Mouse (Mus musculus) limb, embryonic 12.5 days (tissue): ENCODE data around the gene Pebp1. TPM values are rescaled to one million over a fixed set of nuclear protein-coding genes. Genes with fewer than 3 reads are reported as not detected.

Experiments
- ATAC-seq: fragments of 200-750 bp; cut with Nextera tagmentation; 2 replicates; pipeline ENCODE4 v1.8.0; 2017; ENCODE audit warnings: low read depth, moderate TSS enrichment; ENCODE audit not compliant: insufficient number of reproducible peaks, insufficient read depth, low FRiP score, low TSS enrichment
- H3K27ac ChIP-seq: fragments of 300-500 bp; sonication (generic); 2 replicates; pipeline ENCODE4 v1.5.1; 2016; ENCODE audit warnings: mild to moderate bottlenecking, moderate library complexity
- H3K27me3 ChIP-seq: fragments of 300-500 bp; sonication (generic); 2 replicates; pipeline ENCODE4 v1.6.1; 2016; ENCODE audit warnings: mild to moderate bottlenecking, moderate library complexity
- H3K36me3 ChIP-seq: fragments of 300-500 bp; sonication (generic); 2 replicates; pipeline ENCODE4 v1.6.1; 2016; ENCODE audit warnings: mild to moderate bottlenecking, moderate library complexity
- H3K4me1 ChIP-seq: fragments of 300-500 bp; sonication (generic); replicated peaks from 2 replicates; pipeline ENCODE4 v1.6.1; 2016
- H3K4me2 ChIP-seq: fragments of 300-500 bp; sonication (generic); 2 replicates; pipeline ENCODE4 v1.6.1; 2016; ENCODE audit warnings: mild to moderate bottlenecking, moderate library complexity
- H3K4me3 ChIP-seq: fragments of 300-500 bp; sonication (generic); replicated peaks from 2 replicates; pipeline ENCODE4 v1.5.1; 2016; ENCODE audit warnings: mild to moderate bottlenecking
- H3K9ac ChIP-seq: fragments of 300-500 bp; sonication (generic); replicated peaks from 2 replicates; pipeline ENCODE4 v1.6.1; 2016; ENCODE audit warnings: mild to moderate bottlenecking, moderate library complexity
- H3K9me3 ChIP-seq: fragments of 300-500 bp; sonication (generic); 2 replicates; pipeline ENCODE4 v1.6.1; 2016; ENCODE audit warnings: mild to moderate bottlenecking, moderate library complexity
- WGBS: fragments of 180-500 bp; shearing (Covaris S2); methylation state at CpG from one replicate; pipeline ENCODE4 v1.1.7; 2016; 5-methylcytosine and 5-hydroxymethylcytosine counted together
- polyA plus RNA-seq: library from polyadenylated mRNA; unstranded; fragments of >200 nt; fragmentation: Nextera tagmentation; extraction: Ambion mirVana; gene quantifications from 2 replicates; pipeline ENCODE4 v1.2.1, GENCODE M21; 2016

Pebp1 gene
- 760 and 770 TPM in 2 replicates for polyA plus RNA-seq

DNA sequence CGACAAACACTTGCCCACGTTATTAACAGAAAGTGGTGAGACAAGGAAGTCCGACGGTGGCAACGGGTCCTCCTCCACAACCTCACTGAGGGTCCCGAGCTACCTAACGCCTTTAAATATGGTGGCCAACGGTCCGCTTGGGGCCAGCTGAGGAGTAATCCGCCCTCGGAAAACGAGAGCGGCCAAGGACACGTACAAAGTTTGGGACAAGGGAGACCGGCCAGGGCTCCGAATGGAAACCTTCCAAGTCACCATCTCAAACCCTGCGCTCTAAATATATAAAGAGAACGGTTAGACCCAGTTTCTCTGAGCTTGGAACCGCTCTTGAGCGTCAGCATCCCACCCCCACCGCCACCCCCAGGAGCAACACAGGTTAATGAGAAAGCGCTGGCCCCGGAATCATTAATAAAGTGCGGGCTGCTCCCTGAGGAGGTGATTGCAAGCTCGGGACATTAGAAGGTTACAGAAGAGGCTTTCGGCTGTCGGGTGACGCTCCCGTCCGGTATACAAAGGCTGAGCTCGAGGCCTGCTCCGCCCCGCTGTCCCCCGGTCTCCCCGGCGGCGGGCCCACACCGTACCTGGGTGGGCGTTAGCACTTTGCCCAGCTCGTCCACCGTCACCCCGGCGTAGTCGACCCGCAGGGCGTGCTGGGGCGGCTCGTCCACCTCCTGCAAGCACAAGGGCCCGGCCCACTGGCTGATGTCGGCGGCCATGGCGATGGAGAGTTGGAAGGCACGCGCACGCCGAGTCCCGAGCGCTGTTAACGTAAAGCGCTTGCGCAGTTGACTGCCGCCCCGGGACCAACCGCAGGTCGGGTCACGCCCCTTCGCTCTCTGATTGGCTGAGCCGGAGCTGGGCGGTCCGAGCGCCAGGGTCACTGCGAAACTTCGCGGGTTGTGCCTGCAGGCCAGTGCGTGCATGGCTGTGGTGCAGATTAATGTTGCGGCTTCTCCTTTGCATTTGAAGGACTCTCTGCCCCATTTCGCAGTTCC, at the start of gene Pebp1:
Pebp1 (minus strand) TSS at position 795 of the 992 bp plus-strand sequence.
- Histone ChIP-seq H3K4me2 (peak within 1 kb of the TSS; percentile 70), H3K4me3 (peak within 1 kb of the TSS; percentile 73), H3K27me3 (no peaks in the 10 kb centered on the region), H3K27ac (peak within 1 kb of the TSS; percentile 80), H3K36me3 (peaks cover 34% of the 10 kb centered on the region), H3K9ac (peak within 1 kb of the TSS; percentile 88), H3K4me1 (peaks cover 33% of the 10 kb centered on the region), H3K9me3 (peaks cover 3% of the 10 kb centered on the region; the same call in 1 of the 2 replicates)
- peak; percentile 94 for ATAC-seq
- WGBS: under 1% methylated on average over 77 of the region's 77 CpGs

DNA sequence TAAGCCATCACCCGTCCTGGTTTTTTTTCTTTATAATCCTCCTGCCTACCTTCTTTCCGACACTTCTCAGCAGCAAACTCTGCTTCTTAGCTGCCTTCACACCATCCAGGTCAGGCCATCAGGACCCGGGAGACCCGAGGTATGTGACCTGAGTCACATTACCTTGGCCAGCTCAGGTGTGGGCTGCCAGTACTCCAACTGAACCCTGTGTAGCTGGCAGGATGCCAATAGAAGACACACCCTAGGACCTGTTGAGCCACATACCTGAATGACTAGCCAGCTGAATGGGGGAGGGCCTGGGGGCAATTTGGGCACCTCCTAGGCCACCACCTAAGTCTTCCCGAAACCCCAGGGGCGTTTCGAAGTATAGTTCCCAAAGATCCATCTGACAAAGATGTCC, 43.0 kb upstream of the Pebp1 start:
- Histone ChIP-seq H3K4me1 (no peaks in the 10 kb centered on the region), H3K4me2 (no peak overlapping the region), H3K36me3 (peaks cover 6% of the 10 kb centered on the region; the same call in 1 of the 2 replicates), H3K4me3 (no peak overlapping the region), H3K27me3 (no peaks in the 10 kb centered on the region), H3K9ac (no peak overlapping the region), H3K27ac (no peak overlapping the region), H3K9me3 (no peaks in the 10 kb centered on the region)
- ATAC-seq: no peak
- 84% methylated on average over 7 of the region's 7 CpGs for WGBS

GRCm38 (mm10) chr5:117326408-117326807, 39.0 kb upstream of the Pebp1 start:
- Histone ChIP-seq H3K4me1 (no peaks in the 10 kb centered on the region), H3K36me3 (no peaks in the 10 kb centered on the region), H3K27ac (no peak overlapping the region), H3K27me3 (peaks cover 3% of the 10 kb centered on the region; the same call in 1 of the 2 replicates), H3K9ac (no peak overlapping the region), H3K4me3 (no peak overlapping the region), H3K9me3 (no peaks in the 10 kb centered on the region), H3K4me2 (no peak overlapping the region)
- no peak for ATAC-seq
- WGBS: 80% methylated on average over 6 of the region's 6 CpGs

DNA sequence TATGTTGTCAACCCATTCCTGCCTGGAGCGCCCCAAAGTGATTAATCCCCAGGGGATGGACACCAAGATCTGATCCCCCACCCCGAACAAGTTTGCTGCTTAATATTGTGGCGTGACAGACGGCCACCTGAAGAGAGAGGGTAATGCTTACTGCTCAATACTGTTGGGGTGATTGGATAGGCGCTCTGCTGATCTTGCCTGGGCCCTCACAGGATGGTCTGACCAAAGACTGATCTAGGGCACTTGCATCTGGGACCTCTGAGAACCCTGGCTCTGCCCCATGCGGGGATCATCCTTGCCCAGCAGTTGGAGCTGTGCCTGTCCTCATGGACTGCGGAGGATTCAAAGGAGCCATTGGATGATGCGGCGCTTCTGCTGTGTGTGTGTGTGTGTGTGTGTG, 36.3 kb upstream of the Pebp1 start:
- Histone ChIP-seq H3K27ac (no peak overlapping the region), H3K4me3 (no peak overlapping the region), H3K4me2 (no peak overlapping the region), H3K9ac (no peak overlapping the region), H3K4me1 (peaks cover 4% of the 10 kb centered on the region; the same call in 1 of the 2 replicates), H3K9me3 (no peaks in the 10 kb centered on the region), H3K27me3 (peaks cover 25% of the 10 kb centered on the region), H3K36me3 (no peaks in the 10 kb centered on the region)
- no peak for ATAC-seq
- WGBS: 79% methylated on average over 9 of the region's 9 CpGs

DNA sequence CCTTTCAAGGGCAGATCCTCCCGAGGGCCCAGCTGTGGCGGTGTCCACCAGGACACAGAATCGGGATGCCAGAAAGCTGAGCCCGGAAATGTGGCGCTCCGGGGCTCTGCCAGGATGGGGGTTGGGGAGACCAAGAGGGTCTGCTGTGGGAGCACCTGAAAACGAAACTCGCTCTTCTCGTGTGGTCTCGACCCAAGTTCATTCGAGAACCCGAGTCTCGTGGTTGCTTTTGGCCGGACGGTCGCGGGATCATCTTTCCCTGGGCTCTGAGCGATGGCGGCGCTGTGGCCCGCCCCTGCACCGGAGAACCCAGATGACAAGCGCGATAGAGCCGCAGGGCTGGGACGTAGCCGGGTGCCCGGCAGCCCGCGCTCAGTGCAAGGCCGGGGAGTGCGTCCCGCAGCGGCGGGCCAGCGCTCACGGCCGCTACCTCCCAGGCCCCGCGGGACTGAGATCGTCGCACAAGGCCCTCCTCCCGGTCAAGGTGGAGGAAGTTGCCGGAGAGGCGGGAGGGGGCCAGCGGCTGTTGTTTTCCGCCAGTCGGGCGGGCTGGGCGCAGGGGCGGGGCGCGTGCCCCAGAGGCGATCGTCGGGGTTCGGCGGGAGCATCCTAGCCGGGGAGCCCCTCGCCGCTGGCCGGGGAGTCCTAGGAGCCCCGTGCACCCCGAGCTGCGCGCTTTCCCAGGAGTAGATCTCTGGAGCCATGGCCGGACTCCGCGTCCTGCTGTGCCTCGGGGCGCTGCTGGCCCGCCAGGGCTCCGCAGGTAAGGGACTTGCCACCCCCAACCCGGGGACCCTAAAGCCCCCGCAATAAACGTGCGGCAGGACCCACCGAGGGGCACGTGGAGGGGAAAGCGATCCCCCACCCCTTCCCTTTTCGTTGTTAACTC, 31.6 kb upstream of the Pebp1 start, which contains the start of gene Vsig10:
Vsig10 (plus strand) TSS at position 343 of the 889 bp plus-strand sequence.
- Histone ChIP-seq H3K27ac (peak within 1 kb of the TSS; percentile 67), H3K4me1 (peaks cover 13% of the 10 kb centered on the region), H3K27me3 (peaks cover 53% of the 10 kb centered on the region), H3K4me3 (peak within 1 kb of the TSS; percentile 79), H3K4me2 (peak within 1 kb of the TSS; percentile 97), H3K9me3 (no peaks in the 10 kb centered on the region), H3K9ac (peak within 1 kb of the TSS; percentile 75), H3K36me3 (no peaks in the 10 kb centered on the region)
- ATAC-seq: peak; percentile 57
- WGBS: under 1% methylated on average over 81 of the region's 81 CpGs

DNA sequence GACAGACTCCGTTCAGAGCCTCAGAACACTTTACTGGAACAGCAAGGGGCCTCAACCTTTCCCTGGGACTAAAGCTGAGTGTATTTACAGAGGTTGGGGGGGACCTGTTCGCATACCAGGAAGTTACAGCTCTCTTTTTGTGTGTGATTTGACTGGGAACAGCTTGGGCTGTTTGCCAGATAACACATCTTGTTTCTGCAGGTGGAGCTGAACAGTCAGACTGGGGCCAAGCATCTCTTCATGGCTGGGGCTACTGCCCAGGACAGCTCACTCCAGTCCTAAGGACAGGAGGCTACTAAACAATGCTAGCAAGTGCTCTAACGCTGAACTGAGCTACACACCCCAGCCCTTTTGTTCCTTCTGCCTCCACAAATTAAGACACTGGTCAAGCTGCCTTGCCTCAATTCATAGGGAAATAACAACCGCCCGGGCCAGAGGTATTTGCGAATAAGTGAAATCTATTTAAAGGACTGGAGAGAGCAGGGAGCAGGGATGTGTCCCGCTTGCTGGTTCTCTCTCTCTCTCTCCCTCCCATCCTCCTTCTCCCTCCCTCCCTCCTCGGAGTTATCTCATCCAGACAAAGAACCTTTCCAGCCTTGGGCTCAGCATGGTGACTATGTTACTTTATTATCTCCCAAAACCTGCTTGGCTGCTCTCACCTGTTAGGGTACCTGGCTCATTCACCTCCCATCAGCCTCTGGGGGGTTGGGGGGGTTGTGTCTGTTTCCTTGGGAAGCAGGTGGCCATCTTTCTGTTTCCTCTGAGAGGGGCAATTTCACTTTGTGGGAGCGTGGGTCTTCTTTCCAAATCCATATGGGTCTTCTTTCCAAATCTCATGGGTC, 27.4 kb upstream of the Pebp1 start:
- H3K4me1 ChIP-seq: peaks cover 18% of the 10 kb centered on the region
- ATAC-seq: no peak
- H3K4me2 ChIP-seq: peak overlapping the region; percentile 46
- no peaks in the 10 kb centered on the region for H3K36me3 ChIP-seq
- no peaks in the 10 kb centered on the region for H3K9me3 ChIP-seq
- peak overlapping the region; percentile 56 for H3K27ac ChIP-seq
- no peak overlapping the region for H3K4me3 ChIP-seq
- 27% methylated on average over 9 of the region's 9 CpGs for WGBS
- H3K27me3 ChIP-seq: peaks cover 38% of the 10 kb centered on the region
- H3K9ac ChIP-seq: no peak overlapping the region

DNA sequence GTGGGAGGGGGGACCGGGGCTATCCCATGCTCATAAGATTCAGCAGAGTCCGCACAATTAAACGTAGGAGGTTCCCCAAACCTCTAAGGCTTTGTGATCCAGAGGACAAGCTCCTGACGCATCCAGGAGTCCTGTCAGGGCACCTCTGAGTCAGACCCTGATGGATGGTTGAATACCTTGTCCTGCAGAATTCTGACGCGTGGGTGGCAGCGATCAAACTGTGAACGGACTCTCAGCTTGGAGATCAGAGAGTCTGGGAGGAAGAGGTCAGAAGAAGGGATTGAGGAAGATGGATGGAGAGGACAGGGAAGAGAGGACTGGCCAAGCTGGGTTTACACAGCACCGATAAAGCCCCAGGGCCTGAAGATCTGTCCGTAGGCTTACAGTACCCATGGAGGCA, 26.5 kb upstream of the Pebp1 start:
- H3K36me3 ChIP-seq: no peaks in the 10 kb centered on the region
- peak overlapping the region; percentile 8; the same call in 1 of the 2 replicates for H3K9ac ChIP-seq
- 0 out of 2 replicates have a peak, but pooled peaks cover under 1% of the 10 kb centered on the region for H3K9me3 ChIP-seq
- peak overlapping the region; percentile 46 for H3K4me2 ChIP-seq
- H3K27me3 ChIP-seq: peaks cover 32% of the 10 kb centered on the region
- peaks cover 16% of the 10 kb centered on the region for H3K4me1 ChIP-seq
- peak overlapping the region; percentile 66; the same call in 1 of the 2 replicates for H3K27ac ChIP-seq
- 31% methylated on average over 10 of the region's 10 CpGs for WGBS
- no peak for ATAC-seq
- peak overlapping the region; percentile 28 for H3K4me3 ChIP-seq

GRCm38 (mm10) chr5:117313420-117313819, 26.0 kb upstream of the Pebp1 start:
- no peak for ATAC-seq
- no peak overlapping the region for H3K27ac ChIP-seq
- H3K4me1 ChIP-seq: peaks cover 16% of the 10 kb centered on the region
- H3K4me3 ChIP-seq: peak overlapping the region; percentile 28
- WGBS: 20% methylated on average over 13 of the region's 14 CpGs
- H3K9me3 ChIP-seq: 0 out of 2 replicates have a peak, but pooled peaks cover 3% of the 10 kb centered on the region
- H3K36me3 ChIP-seq: no peaks in the 10 kb centered on the region
- peak overlapping the region; percentile 46 for H3K4me2 ChIP-seq
- no peak overlapping the region for H3K9ac ChIP-seq
- H3K27me3 ChIP-seq: peaks cover 30% of the 10 kb centered on the region

- no peak for ATAC-seq
- Histone ChIP-seq H3K27me3 (no peaks in the 10 kb centered on the region), H3K9ac (no peak overlapping the region), H3K4me1 (no peaks in the 10 kb centered on the region), H3K4me3 (no peak overlapping the region), H3K9me3 (peaks cover 3% of the 10 kb centered on the region; the same call in 1 of the 2 replicates), H3K36me3 (no peaks in the 10 kb centered on the region), H3K4me2 (no peak overlapping the region), H3K27ac (no peak overlapping the region)
- 40% methylated on average over 11 of the region's 11 CpGs for WGBS
These were observed 20.3 kb upstream of the Pebp1 start for GRCm38 (mm10) chr5:117307699-117308098.

DNA sequence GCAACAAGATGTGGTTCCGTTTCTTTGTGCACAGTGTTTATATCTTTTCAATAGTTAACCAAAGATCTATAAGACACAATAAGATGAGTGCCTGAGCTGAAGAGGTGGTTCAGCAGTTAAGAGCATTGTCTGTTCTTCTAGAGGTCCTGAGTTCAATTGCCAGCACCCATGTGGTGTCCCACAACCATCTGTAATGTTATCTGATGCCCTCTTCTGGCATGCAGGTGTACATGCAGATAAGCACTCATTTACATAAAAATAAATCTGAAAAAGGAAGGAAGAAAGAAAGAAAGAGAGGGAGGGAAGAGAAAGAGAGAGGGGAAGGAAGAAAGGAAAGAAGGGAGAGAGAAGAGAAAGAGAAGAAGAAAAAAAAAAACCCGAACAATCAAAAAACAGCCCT, 19.4 kb upstream of the Pebp1 start:
- Histone ChIP-seq H3K36me3 (no peaks in the 10 kb centered on the region), H3K4me3 (no peak overlapping the region), H3K27me3 (no peaks in the 10 kb centered on the region), H3K4me1 (no peaks in the 10 kb centered on the region), H3K9ac (no peak overlapping the region), H3K27ac (no peak overlapping the region), H3K4me2 (no peak overlapping the region), H3K9me3 (peaks cover 3% of the 10 kb centered on the region; the same call in 1 of the 2 replicates)
- WGBS: 90% methylated on average over 2 of the region's 2 CpGs
- no peak for ATAC-seq
